9 mouse cellular contexts compared by ENCODE assay signal in the genomic region with DNA sequence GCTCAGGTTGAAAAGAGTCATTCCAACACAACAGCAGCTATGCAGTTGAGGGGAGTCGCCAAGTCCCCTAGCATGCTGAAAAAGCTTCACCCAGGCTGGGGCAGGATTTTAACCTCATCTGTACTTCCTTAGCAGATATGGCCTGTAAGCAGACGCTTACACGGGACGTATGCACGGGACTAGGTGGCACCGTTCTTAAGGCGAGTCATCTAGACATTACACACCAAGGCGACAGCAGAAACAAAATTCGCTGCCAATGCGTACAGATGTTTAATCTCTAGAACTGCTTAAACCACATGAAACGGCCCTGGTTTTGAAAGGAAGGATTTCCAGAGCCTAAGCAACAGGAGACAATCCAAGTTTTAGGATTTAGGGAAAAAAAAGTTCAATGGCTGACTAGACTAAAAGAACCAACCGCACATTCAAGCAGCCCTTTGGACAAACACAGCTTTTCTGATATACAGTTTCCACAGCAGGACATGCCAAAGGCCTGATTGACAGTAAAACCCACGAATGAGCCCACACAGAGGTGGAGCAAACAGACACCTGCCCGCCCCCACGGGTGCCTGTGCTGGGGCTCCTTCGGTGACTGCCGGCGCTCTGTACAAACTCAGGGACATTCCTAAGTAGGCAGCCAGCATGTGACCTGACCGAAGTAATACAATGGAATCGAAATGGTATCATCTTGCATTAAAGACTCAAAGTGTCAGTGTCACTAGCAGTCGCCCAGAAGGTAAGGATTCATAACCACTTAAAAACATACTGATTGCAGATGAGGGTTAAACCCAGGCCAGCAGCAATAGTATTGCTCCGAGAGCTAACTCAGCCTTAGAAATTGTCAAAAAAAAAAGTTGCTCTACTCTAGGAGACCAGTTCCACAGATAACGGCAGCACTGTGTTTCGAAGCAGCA. TPM values are rescaled to one million over a fixed set of nuclear protein-coding genes. Genes with fewer than 3 reads are reported as not detected.
A peak's percentile ranks its signal among the peaks of the same experiment; 100 is the strongest.
DNase-seq lines count a peak whose midpoint lies in the region; ATAC-seq lines count a peak whose summit lies in the region.
"Had no signal": no experiment of that assay in that cellular context is flagged by ENCODE, and none has a peak within 500 bp of the region (broad histone marks: within the 10 kb centered on the region; RNA-seq: fewer than 3 reads in every experiment).

No protein-coding gene starts in this region.

- no peaks in the 10 kb centered on the region for H3K27me3 ChIP-seq in neural tube, embryonic 11.5 days (ENCODE audit: control insufficient read depth, insufficient read depth, low read length)
- H3K27me3 ChIP-seq in intestine, embryonic 16.5 days (replicated peaks; ENCODE audit: control insufficient read depth, insufficient read depth, low read length), result no peaks in the 10 kb centered on the region
- H3K27me3 ChIP-seq in limb, embryonic 12.5 days, result no peaks in the 10 kb centered on the region
- 0 out of 2 replicates have a peak, but pooled peaks cover 4% of the 10 kb centered on the region for H3K27me3 ChIP-seq in midbrain, embryonic 12.5 days

- no peaks in the 10 kb centered on the region for H3K9me3 ChIP-seq in neural tube, embryonic 11.5 days (ENCODE audit: control insufficient read depth, low read length)
- no peaks in the 10 kb centered on the region for H3K9me3 ChIP-seq in intestine, embryonic 16.5 days (ENCODE audit: control insufficient read depth, low read length)
- H3K9me3 ChIP-seq in limb, embryonic 12.5 days, result no peaks in the 10 kb centered on the region
- no peaks in the 10 kb centered on the region for H3K9me3 ChIP-seq in midbrain, embryonic 12.5 days

- H3K4me3 ChIP-seq in neural tube, embryonic 11.5 days (ENCODE audit: low read depth, low read length), result peak overlapping the region; percentile 78
- H3K4me3 ChIP-seq in intestine, embryonic 16.5 days (ENCODE audit: low read length), result peak overlapping the region; percentile 82
- peak overlapping the region; percentile 95 for H3K4me3 ChIP-seq in limb, embryonic 12.5 days (replicated peaks)
- peak overlapping the region; percentile 71 for H3K4me3 ChIP-seq in midbrain, embryonic 12.5 days

- peaks cover 55% of the 10 kb centered on the region for H3K4me1 ChIP-seq in neural tube, embryonic 11.5 days (ENCODE audit: control insufficient read depth, insufficient read depth, low read length)
- peaks cover 64% of the 10 kb centered on the region for H3K4me1 ChIP-seq in intestine, embryonic 16.5 days (ENCODE audit: control insufficient read depth, insufficient read depth, low read length)
- H3K4me1 ChIP-seq in limb, embryonic 12.5 days (replicated peaks), result peaks cover 63% of the 10 kb centered on the region
- H3K4me1 ChIP-seq in midbrain, embryonic 12.5 days, result peaks cover 70% of the 10 kb centered on the region

- H3K27ac ChIP-seq in neural tube, embryonic 11.5 days (ENCODE audit: low read depth, low read length), result 0 out of 2 replicates have a peak overlapping the region, but pooled peaks have one; percentile 27
- peak overlapping the region; percentile 56; the same call in 1 of the 2 replicates for H3K27ac ChIP-seq in intestine, embryonic 16.5 days (ENCODE audit: low read length)
- peak overlapping the region; percentile 77 for H3K27ac ChIP-seq in limb, embryonic 12.5 days
- H3K27ac ChIP-seq in midbrain, embryonic 12.5 days (replicated peaks), result no peak overlapping the region

- peak overlapping the region; percentile 84 for H3K4me2 ChIP-seq in neural tube, embryonic 11.5 days (ENCODE audit: low read depth)
- H3K4me2 ChIP-seq in intestine, embryonic 16.5 days (ENCODE audit: low read depth, low read length), result peak overlapping the region; percentile 83
- H3K4me2 ChIP-seq in limb, embryonic 12.5 days, result peak overlapping the region; percentile 93
- peak overlapping the region; percentile 91 for H3K4me2 ChIP-seq in midbrain, embryonic 12.5 days (replicated peaks)

- H3K36me3 ChIP-seq in neural tube, embryonic 11.5 days (ENCODE audit: control insufficient read depth, insufficient read depth, low read length), result no peaks in the 10 kb centered on the region
- H3K36me3 ChIP-seq in intestine, embryonic 16.5 days (ENCODE audit: control insufficient read depth, insufficient read depth, low read length), result no peaks in the 10 kb centered on the region
- H3K36me3 ChIP-seq in limb, embryonic 12.5 days, result peaks cover 26% of the 10 kb centered on the region
- H3K36me3 ChIP-seq in midbrain, embryonic 12.5 days, result no peaks in the 10 kb centered on the region
- H3K36me3 ChIP-seq: G1E had no signal

- no peak for ATAC-seq in neural tube, embryonic 11.5 days (ENCODE audit: insufficient read depth, low FRiP score, low TSS enrichment)
- ATAC-seq in granulocyte monocyte progenitor cell, adult 5-6 weeks (replicated peaks; ENCODE audit: poor library complexity, severe bottlenecking), result peak; percentile 37
- peak; percentile 59 for ATAC-seq in intestine, embryonic 16.5 days
- no peak for ATAC-seq in limb, embryonic 12.5 days (ENCODE audit: insufficient number of reproducible peaks, insufficient read depth, low FRiP score, low TSS enrichment, low read depth)
- no peak for ATAC-seq in midbrain, embryonic 12.5 days (ENCODE audit: low FRiP score, low read depth)

- peak; percentile 66 for DNase-seq in neural tube, embryonic 11.5 days (ENCODE audit: low spot score)
- no peak for DNase-seq in neural tube, embryonic 10.5 days (ENCODE audit: extremely low spot score, low spot score)
- peak; percentile 75 for DNase-seq in embryo, embryonic 10 days (ENCODE audit: low spot score)
- peak; percentile 63 to 73 for DNase-seq in spleen, adult 18-20 months

- H3K9ac ChIP-seq in neural tube, embryonic 11.5 days (ENCODE audit: low read length), result peak overlapping the region; percentile 88
- peak overlapping the region; percentile 96 for H3K9ac ChIP-seq in intestine, embryonic 16.5 days (ENCODE audit: low read depth, low read length)
- peak overlapping the region; percentile 97 for H3K9ac ChIP-seq in limb, embryonic 12.5 days (replicated peaks)
- H3K9ac ChIP-seq in midbrain, embryonic 12.5 days (replicated peaks), result peak overlapping the region; percentile 88

- 27% methylated on average over 24 of the region's 24 CpGs for whole genome bisulfite sequencing in neural tube, embryonic 11.5 days
- WGBS in intestine, embryonic 16.5 days, result 11% methylated on average over 24 of the region's 24 CpGs
- WGBS in limb, embryonic 12.5 days, result 20% methylated on average over 24 of the region's 24 CpGs
- WGBS in midbrain, embryonic 12.5 days, result 14% methylated on average over 24 of the region's 24 CpGs

RNA-seq across cellular contexts. Expression of gene Snx18, which starts 3.5 kb away (rescaled TPM):
- 32.2 and 33.7 TPM in 2 replicates for polyA plus RNA-seq in neural tube, embryonic 11.5 days (2014; fragmentation: Nextera tagmentation; extraction: Ambion mirVana)
- total RNA-seq in granulocyte monocyte progenitor cell, adult 5-6 weeks (2014; fragmentation: Nextera tagmentation), result 25.5 and 39.0 TPM in 2 replicates
- 46.2 and 47.1 TPM in 2 replicates for total RNA-seq in granulocyte monocyte progenitor cell, adult 5-6 weeks (2017)
- polyA plus RNA-seq in intestine, embryonic 16.5 days (2015; fragmentation: Nextera tagmentation; extraction: Ambion mirVana), result 10.1 and 11.7 TPM in 2 replicates
- polyA plus RNA-seq in limb, embryonic 12.5 days (2016; fragmentation: Nextera tagmentation; extraction: Ambion mirVana), result 40.6 and 41.5 TPM in 2 replicates
- polyA plus RNA-seq in midbrain, embryonic 12.5 days (2016; fragmentation: Nextera tagmentation; extraction: Ambion mirVana), result 20.8 and 21.8 TPM in 2 replicates
- polyA plus RNA-seq: G1E had no signal

RNA-seq across cellular contexts. Expression of gene Hspb3, which starts 48.6 kb away (rescaled TPM):
- polyA plus RNA-seq in neural tube, embryonic 11.5 days (2014; fragmentation: Nextera tagmentation; extraction: Ambion mirVana), result 0.32 and 0.41 TPM in 2 replicates
- not detected in 2 replicates for total RNA-seq in granulocyte monocyte progenitor cell, adult 5-6 weeks (2014; fragmentation: Nextera tagmentation)
- not detected in 2 replicates for total RNA-seq in granulocyte monocyte progenitor cell, adult 5-6 weeks (2017)
- not detected in 2 replicates for polyA plus RNA-seq in intestine, embryonic 16.5 days (2015; fragmentation: Nextera tagmentation; extraction: Ambion mirVana)
- 3.0 and 4.0 TPM in 2 replicates for polyA plus RNA-seq in limb, embryonic 12.5 days (2016; fragmentation: Nextera tagmentation; extraction: Ambion mirVana)
- polyA plus RNA-seq in midbrain, embryonic 12.5 days (2016; fragmentation: Nextera tagmentation; extraction: Ambion mirVana), result 0.31 TPM in 1 of 2 replicates, not detected in the other
- total RNA-seq: G1E had no signal
- polyA plus RNA-seq: G1E had no signal

Comparison
In these comparisons a context has a peak if more than half of its experiments do, and no peak if none do; other contexts are left out.
1. ATAC-seq: peak in granulocyte monocyte progenitor cell, adult 5-6 weeks (single experiment) and intestine, embryonic 16.5 days (single experiment); none in neural tube, embryonic 11.5 days (single experiment), limb, embryonic 12.5 days (single experiment) and midbrain, embryonic 12.5 days (single experiment).
2. Peak in every context shown above with its lines, with median percentiles within 50 percentile points of each other: H3K4me2 ChIP-seq, H3K4me3 ChIP-seq and H3K9ac ChIP-seq.